Mouse (Mus musculus) T-helper 1 cell (primary cell): ENCODE results near the gene Shc1.

Experiments
- in situ Hi-C: fragments of 300-600 bp; cut with MboI, MseI; formaldehyde crosslinking; loops from one replicate; pipeline ENCODE4 v1.15.1; 2025; ENCODE audit warnings: high pct_unique_total_duplicates

Gene Shc1

DNA sequence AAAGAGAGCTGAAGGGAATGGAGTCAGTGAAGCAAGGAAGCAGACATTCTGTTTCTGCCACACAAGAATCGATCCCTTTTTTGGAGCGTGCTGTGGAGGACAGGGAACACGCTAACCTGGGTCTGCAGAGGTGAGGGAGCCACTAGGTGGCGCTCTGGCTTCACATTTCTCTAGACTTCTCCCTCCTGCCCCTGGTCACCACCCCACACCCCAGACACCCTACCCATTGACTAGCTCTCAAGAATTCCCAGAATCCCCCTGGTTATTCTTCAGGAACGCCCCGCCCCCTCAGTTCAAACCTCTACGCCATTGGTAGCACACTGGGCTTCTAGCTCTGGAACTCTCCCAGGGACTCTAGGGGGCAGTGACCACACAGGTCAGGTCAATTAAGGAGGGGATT lies 31.3 kb downstream of the Shc1 start:
- in situ Hi-C loops: loop anchor here (5.0 kb wide), 1 partner anchor 33 kb away; no protein-coding TSS in a partner anchor

DNA sequence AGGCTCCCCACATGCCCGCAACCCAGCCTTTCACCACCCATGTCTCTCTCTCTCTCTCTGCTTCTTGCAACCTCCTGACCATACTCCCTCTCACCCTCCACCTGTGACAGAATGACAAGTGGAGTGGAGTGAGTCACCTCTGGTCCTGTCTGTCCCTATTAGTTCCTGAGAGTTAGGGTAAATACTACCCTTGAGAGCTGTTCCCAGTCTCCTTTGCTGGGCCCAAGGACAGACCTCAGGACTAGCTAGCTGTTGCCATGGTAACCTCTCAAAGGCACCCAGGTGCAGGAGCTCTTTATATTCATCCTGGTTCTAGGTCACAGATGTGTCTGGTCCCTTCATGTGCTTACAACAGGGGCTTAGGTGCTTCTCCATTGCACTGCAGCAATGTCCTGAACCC lies 33.7 kb downstream of the Shc1 start:
- in situ Hi-C loops: no loop called here

DNA sequence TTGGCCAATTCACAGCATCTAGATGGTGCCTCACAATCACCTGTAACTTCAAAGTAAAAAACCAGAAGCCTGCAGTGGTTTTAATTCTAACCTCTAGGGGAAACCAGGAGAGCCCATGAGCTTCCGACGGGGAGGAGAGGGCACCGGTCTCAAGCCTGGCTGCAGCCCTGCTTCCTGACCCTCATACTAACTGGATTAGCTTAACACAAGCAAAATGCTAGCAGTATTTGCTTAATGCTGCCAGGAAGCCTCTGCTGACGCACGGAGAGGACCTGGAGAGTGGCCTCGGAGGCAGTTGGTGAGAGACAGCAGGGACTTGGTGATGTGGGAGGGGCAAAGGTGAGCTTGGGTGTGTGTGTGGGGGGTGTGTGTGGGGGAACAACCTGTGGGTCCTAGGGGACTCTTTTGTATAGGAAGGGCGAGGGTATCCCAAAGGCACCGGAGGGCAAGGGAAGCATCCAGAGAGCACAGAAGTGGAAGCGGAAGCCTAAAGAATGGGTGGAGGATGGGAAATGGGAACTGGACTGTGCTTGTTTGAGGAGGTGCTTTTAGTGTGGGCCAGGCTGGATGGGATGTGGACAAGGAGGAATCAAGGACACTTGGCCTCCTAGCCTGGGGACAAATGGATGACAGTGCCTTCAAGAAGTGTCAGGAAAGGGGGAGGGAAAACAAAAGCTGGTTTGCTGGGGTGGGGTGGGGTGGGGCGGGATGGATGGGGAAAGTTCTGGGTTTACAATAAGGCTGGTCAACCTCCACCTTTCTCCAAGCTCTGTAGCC lies 36.3 kb downstream of the Shc1 start, which contains the start of gene Pmvk:
TSS of gene Pmvk (plus strand) at position 141 of the 777 bp plus-strand sequence.
- in situ Hi-C loops: no loop called here

DNA sequence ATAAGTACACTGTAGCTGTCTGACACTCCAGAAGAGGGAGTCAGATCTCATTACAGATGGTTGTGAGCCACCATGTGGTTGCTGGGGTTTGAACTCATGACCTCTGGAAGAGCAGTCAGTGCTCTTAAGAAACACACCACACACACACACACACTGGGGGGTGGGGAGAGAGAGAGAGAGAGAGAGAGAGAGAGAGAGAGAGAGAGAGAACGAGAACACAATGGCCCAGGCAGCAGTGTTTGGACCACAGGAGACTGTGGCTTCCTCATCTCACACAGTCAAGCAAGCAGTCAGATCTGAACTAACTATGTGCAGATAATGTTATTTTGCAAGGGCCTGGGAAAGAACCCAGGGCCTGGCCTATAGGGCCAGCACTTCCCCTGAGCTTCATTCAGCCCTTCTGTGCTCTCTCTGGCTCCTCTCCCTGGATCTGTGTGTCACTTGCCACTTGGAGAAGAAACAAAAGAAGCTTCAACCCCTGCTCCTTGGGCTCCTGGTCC lies 37.6 kb downstream of the Shc1 start:
- in situ Hi-C loops: no loop called here

DNA sequence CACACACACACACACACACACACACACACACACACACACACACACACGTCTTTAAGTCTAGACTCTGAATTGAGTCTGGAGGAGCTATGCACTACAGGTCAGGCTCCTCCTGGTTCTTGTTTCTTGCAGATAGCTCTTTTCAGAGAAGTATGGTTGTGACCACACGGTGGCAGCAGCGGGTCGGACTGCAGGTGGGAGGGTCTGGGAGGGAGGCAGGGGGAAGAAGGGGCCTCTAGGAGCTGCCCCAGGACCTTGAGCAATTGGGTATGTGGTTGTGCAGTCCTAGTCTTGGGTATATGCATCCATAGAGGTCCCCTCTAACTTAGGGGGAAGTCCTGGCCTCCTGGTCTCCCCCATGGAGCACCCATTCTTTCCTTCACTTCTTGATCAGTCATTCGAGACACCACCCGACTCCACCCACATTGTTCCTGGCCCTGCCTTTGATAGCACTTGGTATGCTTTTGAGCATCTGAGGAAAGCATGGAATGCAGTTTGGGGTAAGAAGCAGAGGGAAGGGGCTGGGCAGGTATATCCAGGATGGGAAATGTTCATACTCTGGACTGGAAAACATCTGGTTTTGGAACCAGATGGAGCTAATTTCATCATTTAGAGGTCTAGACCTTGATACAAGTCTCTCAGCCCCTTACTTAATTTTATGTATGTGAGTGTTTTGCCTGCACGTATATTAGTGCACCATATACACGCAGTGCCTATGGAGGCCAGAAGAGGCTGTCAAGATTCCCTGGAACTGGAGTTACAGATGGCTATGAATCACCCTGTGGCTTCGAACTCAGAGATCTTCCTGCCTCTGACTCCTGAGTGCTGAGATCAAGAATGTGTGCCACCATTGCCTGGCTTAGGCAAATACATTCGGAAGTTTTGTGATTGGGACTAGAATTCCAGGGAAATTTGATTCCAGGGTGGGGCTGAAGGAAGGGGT lies 38.8 kb downstream of the Shc1 start:
- in situ Hi-C loops: no loop called here

DNA sequence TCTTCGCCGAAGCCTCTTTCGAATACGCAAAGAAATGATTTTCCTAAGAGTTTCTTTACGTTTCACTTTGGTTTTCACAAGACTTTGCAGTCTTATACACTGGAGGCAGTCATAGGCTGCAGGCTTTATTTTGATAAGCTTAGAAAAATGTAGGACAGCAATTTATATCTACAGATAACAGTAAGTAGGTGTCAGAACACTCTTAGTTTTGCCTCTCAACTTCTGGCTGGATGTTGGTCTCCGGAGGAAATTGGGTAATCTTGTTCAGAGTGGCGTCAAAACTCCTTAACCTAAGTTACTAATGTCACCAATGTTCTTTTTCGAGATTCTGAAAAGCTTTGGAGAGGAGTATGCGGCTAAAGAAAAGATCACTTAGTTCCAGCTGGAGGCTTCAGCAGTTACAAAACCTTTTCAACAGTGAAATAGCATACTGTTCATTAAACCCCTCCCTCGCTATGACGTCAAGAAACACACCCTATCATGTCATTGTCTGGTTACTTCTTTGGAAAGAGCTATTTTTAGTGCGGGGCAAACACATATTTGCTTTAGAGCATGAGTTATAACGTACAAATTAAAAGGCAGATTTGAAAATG lies 40.2 kb downstream of the Shc1 start:
- in situ Hi-C loops: no loop called here

DNA sequence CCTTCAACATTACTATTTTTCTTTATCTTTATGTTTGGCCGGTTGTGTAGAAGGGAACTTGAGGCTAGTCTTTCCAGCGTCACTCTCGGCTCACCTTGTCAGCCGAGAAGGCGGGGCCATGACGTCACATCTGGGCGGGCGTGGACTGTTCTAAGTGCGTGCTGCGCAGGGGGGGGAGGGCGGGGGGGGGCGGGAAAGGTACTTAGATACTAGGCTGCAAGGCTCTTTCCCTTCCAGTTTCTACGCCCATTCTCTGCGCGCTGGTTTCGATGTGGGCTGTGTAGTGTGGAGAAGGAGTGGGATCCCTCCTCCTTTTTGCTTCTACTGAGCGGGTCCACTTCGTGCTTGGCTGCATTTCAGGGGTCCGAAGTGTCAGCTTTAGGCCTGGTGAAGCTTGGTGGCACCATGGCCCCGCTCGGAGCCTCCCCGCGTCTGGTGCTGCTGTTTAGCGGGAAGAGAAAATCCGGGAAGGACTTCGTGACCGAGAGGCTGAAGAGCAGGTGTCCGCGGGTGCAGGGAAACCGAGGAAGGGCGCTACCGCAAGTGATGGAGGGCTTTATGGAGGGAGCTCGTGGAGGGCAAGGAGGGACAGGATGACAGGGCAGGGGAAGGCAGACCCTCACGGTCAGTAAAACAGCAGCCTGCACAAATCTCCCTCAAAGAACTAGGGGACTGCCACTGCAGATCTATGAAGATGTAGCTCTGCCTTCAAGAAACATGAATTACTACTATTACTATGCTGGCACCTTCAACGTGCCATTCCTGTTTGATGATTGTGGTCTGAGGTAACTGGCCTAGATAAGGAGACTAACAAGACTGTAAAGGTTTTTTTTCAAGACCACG lies 40.9 kb downstream of the Shc1 start:
- in situ Hi-C loops: no loop called here

DNA sequence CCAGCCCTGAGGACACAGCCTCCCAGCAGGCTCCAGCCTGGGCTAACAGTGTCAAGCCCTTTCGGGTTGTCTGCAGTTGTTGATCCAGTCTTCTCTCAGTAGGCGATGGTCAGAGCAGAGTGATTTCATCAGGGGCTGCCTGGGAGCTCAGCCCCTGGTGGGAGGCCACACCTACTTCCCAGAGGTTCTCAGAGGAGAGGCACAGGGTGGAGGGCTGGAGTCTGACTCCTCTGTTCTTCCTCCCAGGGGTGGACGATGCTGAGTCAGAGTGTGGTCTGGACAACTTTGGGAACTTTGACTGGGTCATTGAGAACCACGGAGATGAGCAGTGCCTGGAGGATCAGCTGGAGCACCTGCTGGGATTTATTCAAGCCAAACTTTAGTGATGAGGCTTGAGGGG lies 50.0 kb downstream of the Shc1 start:
- in situ Hi-C loops: no loop called here

DNA sequence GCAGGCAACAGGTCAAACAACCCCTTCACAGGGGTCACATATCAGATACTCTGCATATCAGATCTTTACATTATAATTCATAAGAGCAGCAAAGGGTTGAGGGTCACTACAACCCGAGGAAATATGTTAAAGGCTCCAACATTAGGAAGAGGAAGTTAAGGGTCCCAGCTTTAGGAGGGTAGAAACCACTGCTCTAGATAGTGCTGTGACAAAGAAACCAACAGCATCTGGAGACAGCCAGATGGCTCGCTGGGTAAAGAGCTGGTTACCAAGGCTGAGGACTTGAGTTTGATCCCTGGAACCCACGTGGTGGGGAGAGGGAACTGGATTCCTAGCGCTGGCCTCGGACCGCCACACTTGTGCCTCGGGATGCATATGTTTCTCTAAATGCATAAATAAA lies 54.0 kb downstream of the Shc1 start:
- in situ Hi-C loops: no loop called here

DNA sequence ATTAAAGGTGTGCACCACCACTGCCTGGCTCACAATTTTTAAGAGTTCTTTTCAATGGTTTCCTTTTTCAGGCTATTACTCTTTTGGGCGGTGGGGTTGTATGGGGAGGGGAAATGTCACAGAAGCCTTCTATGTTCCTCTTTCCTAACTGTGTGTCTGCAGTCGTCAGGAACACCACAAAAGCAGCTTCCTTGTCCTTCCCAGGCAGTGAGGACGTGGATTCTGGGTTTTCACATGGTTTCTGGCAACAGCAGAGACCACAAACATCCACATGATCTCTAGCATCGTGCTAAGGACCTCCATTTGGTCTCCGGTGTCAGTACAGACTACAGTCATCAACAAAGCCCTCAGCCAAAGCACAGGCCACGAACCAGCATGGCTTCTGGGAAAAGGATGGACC lies 55.6 kb downstream of the Shc1 start:
- in situ Hi-C loops: no loop called here

DNA sequence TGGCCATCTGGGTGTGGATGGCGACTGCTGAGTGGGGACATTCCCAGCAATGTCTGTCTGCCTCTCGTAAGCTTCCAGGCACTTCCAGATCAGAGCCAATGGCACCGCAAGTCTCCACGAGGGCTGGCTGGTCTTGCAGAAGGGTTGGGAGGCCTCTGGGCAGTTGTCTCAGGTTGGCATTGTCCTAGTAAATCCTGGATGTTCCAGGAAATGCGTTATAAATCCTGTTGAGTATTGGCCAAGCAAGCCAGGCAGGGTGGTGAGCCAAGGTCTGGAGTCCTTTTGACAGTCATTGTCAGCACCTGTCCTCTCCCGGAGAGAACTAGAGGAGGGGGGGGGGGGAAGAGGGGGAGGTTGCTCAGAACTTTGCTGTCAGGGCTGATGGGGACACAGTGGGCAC lies 60.8 kb downstream of the Shc1 start:
- in situ Hi-C loops: no loop called here
